Mouse (Mus musculus) cerebellum, postnatal 36 days (tissue): ENCODE data around the gene Ethe1.
A peak's percentile ranks its signal among the peaks of the same experiment; 100 is the strongest.
"Not testable (repeated sequence)": the region's sequence is repeated elsewhere in the genome, so short reads cannot be mapped to it uniquely, and the experiment has no call there.

ENCODE experiments used
- DNase-seq, 2 experiments: peaks; one replicate each; pipeline ENCODE4 v3.0.0; 2021 to 2022; ENCODE audit warnings: mixed read lengths in 2 of 2

Gene Ethe1

GRCm38 (mm10) chr7:24614816-24615215 is 27.5 kb downstream of the Ethe1 start:
- DNase-seq, result no peak

GRCm38 (mm10) chr7:24617763-24618162 is 30.4 kb downstream of the Ethe1 start:
- DNase-seq, result no peak

GRCm38 (mm10) chr7:24618374-24618773 is 31.0 kb downstream of the Ethe1 start:
- DNase-seq, result not testable (repeated sequence)

GRCm38 (mm10) chr7:24619671-24620397 is 32.5 kb downstream of the Ethe1 start:
- no peak for DNase-seq

GRCm38 (mm10) chr7:24621193-24621592 is 33.9 kb downstream of the Ethe1 start:
- DNase-seq, result no peak

- DNase-seq, result no peak
Observed at GRCm38 (mm10) chr7:24622967-24623366, 35.6 kb downstream of the Ethe1 start.

- peak in 1 of 2 experiments; percentile 52 for DNase-seq
Observed at GRCm38 (mm10) chr7:24628685-24629610, 41.6 kb downstream of the Ethe1 start.

- DNase-seq, result no peak
Observed at GRCm38 (mm10) chr7:24629672-24630071, 42.3 kb downstream of the Ethe1 start.

GRCm38 (mm10) chr7:24630116-24630880 is 43.0 kb downstream of the Ethe1 start:
- DNase-seq, result no peak

- no peak for DNase-seq
Observed at GRCm38 (mm10) chr7:24636264-24636663, 48.9 kb downstream of the Ethe1 start, which contains the start of gene Lypd3. Lypd3 (plus strand) TSS chr7:24636550.

GRCm38 (mm10) chr7:24637046-24637445 is 49.7 kb downstream of the Ethe1 start:
- DNase-seq, result no peak

GRCm38 (mm10) chr7:24638026-24638856 is 50.9 kb downstream of the Ethe1 start:
- DNase-seq, result no peak

- no peak for DNase-seq
Observed at GRCm38 (mm10) chr7:24640450-24640849, 53.1 kb downstream of the Ethe1 start.

- DNase-seq, result peak; percentile 23 to 33
Observed at GRCm38 (mm10) chr7:24642491-24642890, 55.1 kb downstream of the Ethe1 start.

- no peak for DNase-seq
Observed at GRCm38 (mm10) chr7:24644492-24644891, 57.1 kb downstream of the Ethe1 start.

- DNase-seq, result no peak
Observed at GRCm38 (mm10) chr7:24644996-24645395, 57.7 kb downstream of the Ethe1 start.

GRCm38 (mm10) chr7:24646486-24646885 is 59.1 kb downstream of the Ethe1 start:
- no peak for DNase-seq

- peak; percentile 46 to 56 for DNase-seq
Observed at GRCm38 (mm10) chr7:24653681-24654080, 66.3 kb downstream of the Ethe1 start.
